ENCODE assay signal across 8 mouse cellular contexts in genomic region chrX:103696081-103696519, GRCm38 (mm10).
DNase-seq lines count a peak whose midpoint lies in the region; ATAC-seq and TF ChIP-seq lines count a peak whose summit lies in the region.

No protein-coding gene starts in this region.

- peak overlapping the region; percentile 73 for H3K4me2 ChIP-seq in liver, embryonic 11.5 days
- H3K4me2 ChIP-seq in forebrain, embryonic 11.5 days (ENCODE audit: low read depth, low read length, severe bottlenecking): peak overlapping the region; percentile 67; the same call in 1 of the 2 replicates
- peak overlapping the region; percentile 82 for H3K4me2 ChIP-seq in intestine, embryonic 15.5 days (replicated peaks)
- peak overlapping the region; percentile 34 for H3K4me2 ChIP-seq in liver, embryonic 14.5 days (ENCODE audit: low read depth)

- no peak overlapping the region for H3K4me3 ChIP-seq in liver, embryonic 11.5 days (ENCODE audit: low read depth, low read length)
- H3K4me3 ChIP-seq in forebrain, embryonic 11.5 days (ENCODE audit: low read depth, low read length): peak overlapping the region; percentile 34
- H3K4me3 ChIP-seq in intestine, embryonic 15.5 days (replicated peaks): no peak overlapping the region
- no peak overlapping the region for H3K4me3 ChIP-seq in liver, embryonic 14.5 days (ENCODE audit: insufficient read depth in 1 of 2, low read depth in 2 of 2, low read length in 2 of 2)
- no peak overlapping the region for H3K4me3 ChIP-seq in lung, adult 2 months (replicated peaks; ENCODE audit: extremely low read depth, low read depth, low read length)

- H3K36me3 ChIP-seq in liver, embryonic 11.5 days (ENCODE audit: control insufficient read depth, insufficient read depth, low read length): no peaks in the 10 kb centered on the region
- H3K36me3 ChIP-seq in forebrain, embryonic 11.5 days (ENCODE audit: control insufficient read depth, insufficient read depth, low read length): no peaks in the 10 kb centered on the region
- no peaks in the 10 kb centered on the region for H3K36me3 ChIP-seq in intestine, embryonic 15.5 days
- H3K36me3 ChIP-seq in liver, embryonic 14.5 days (replicated peaks; ENCODE audit: control insufficient read depth, insufficient read depth, low read depth): no peaks in the 10 kb centered on the region

- no peaks in the 10 kb centered on the region for H3K4me1 ChIP-seq in liver, embryonic 11.5 days (replicated peaks; ENCODE audit: control insufficient read depth, insufficient read depth, low read length)
- no peaks in the 10 kb centered on the region; the same call in 1 of the 2 replicates for H3K4me1 ChIP-seq in forebrain, embryonic 11.5 days (replicated peaks; ENCODE audit: control insufficient read depth, insufficient read depth, low read length)
- H3K4me1 ChIP-seq in intestine, embryonic 15.5 days (replicated peaks): no peaks in the 10 kb centered on the region
- no peaks in the 10 kb centered on the region for H3K4me1 ChIP-seq in liver, embryonic 14.5 days (replicated peaks; ENCODE audit: control insufficient read depth in 2 of 2, insufficient read depth in 2 of 2, low read length in 1 of 2)
- no peaks in the 10 kb centered on the region for H3K4me1 ChIP-seq in lung, adult 2 months (ENCODE audit: control insufficient read depth, insufficient read depth, low read length)

- no peak for ATAC-seq in liver, embryonic 11.5 days (replicated peaks; ENCODE audit: low FRiP score)
- peak; percentile 71 for ATAC-seq in forebrain, embryonic 11.5 days (replicated peaks; ENCODE audit: low FRiP score)
- ATAC-seq in intestine, embryonic 15.5 days: 0 out of 2 replicates have a peak, but pooled peaks have one; percentile 15
- no peak for ATAC-seq in liver, embryonic 14.5 days (ENCODE audit: insufficient read depth)
- ATAC-seq in megakaryocyte-erythroid progenitor cell, adult 5-6 weeks (replicated peaks; ENCODE audit: low FRiP score, low TSS enrichment, poor library complexity, severe bottlenecking): no peak

- H3K27ac ChIP-seq in liver, embryonic 11.5 days (ENCODE audit: low read depth, low read length): peak overlapping the region; percentile 41; the same call in 1 of the 2 replicates
- H3K27ac ChIP-seq in forebrain, embryonic 11.5 days (ENCODE audit: low read depth, low read length): peak overlapping the region; percentile 66
- H3K27ac ChIP-seq in intestine, embryonic 15.5 days: peak overlapping the region; percentile 51; the same call in 1 of the 2 replicates
- H3K27ac ChIP-seq in liver, embryonic 14.5 days: no peak overlapping the region

- TF ChIP-seq POLR2A in lung, adult 2 months (IDR thresholded peaks at IDR 0.05; ENCODE audit: borderline replicate concordance, extremely low read depth, low read depth, low read length): no peak

- no peak for TF ChIP-seq EP300 in liver, embryonic 14.5 days (IDR thresholded peaks at IDR 0.05; ENCODE audit: low read depth)

- TF ChIP-seq CTCF in liver, embryonic 14.5 days (IDR thresholded peaks at IDR 0.05; ENCODE audit: low read depth): no peak
- no peak for TF ChIP-seq CTCF in lung, adult 2 months (IDR thresholded peaks at IDR 0.05; ENCODE audit: insufficient read depth, low read length)

- no peak for DNase-seq in liver, embryonic 11.5 days (ENCODE audit: low spot score)
- no peak for DNase-seq in liver
- DNase-seq in forebrain, embryonic 11.5 days (ENCODE audit: low spot score): peak; percentile 59
- DNase-seq in liver, embryonic 14.5 days (ENCODE audit: low read depth in 3 of 3, low spot score in 3 of 3): no peak
- DNase-seq in right cerebral cortex, postnatal 4 days: peak; percentile 16
- DNase-seq in lung, adult 2 months: no peak

- no peak overlapping the region; the same call in 1 of the 2 replicates for H3K9ac ChIP-seq in liver, embryonic 11.5 days (ENCODE audit: low read depth, low read length)
- H3K9ac ChIP-seq in forebrain, embryonic 11.5 days (ENCODE audit: low read length): peak overlapping the region; percentile 23; the same call in 1 of the 2 replicates
- no peak overlapping the region for H3K9ac ChIP-seq in intestine, embryonic 15.5 days
- H3K9ac ChIP-seq in liver, embryonic 14.5 days (replicated peaks): no peak overlapping the region

- H3K9me3 ChIP-seq in liver, embryonic 11.5 days (ENCODE audit: control insufficient read depth, low read length): no peaks in the 10 kb centered on the region
- no peaks in the 10 kb centered on the region for H3K9me3 ChIP-seq in forebrain, embryonic 11.5 days (ENCODE audit: control insufficient read depth, low read length)
- H3K9me3 ChIP-seq in intestine, embryonic 15.5 days: no peaks in the 10 kb centered on the region
- no peaks in the 10 kb centered on the region for H3K9me3 ChIP-seq in liver, embryonic 14.5 days (ENCODE audit: control insufficient read depth, low read length)

- peaks cover 85% of the 10 kb centered on the region for H3K27me3 ChIP-seq in liver, embryonic 11.5 days (replicated peaks; ENCODE audit: control insufficient read depth, insufficient read depth, low read length)
- peaks cover 68% of the 10 kb centered on the region for H3K27me3 ChIP-seq in forebrain, embryonic 11.5 days (ENCODE audit: control insufficient read depth, insufficient read depth, low read length)
- peaks cover 32% of the 10 kb centered on the region for H3K27me3 ChIP-seq in intestine, embryonic 15.5 days (replicated peaks)
- H3K27me3 ChIP-seq in liver, embryonic 14.5 days (ENCODE audit: control insufficient read depth, insufficient read depth, low read length): peaks cover 9% of the 10 kb centered on the region

- 13% methylated on average over 9 of the region's 9 CpGs for WGBS in liver, embryonic 11.5 days
- 12% methylated on average over 9 of the region's 9 CpGs for WGBS in forebrain, embryonic 11.5 days
- WGBS in intestine, embryonic 15.5 days: 14% methylated on average over 9 of the region's 9 CpGs
- 6% methylated on average over 9 of the region's 9 CpGs for WGBS in liver, embryonic 14.5 days (ENCODE audit: insufficient replicate concordance)
- WGBS in lung, adult 2 months: 18% methylated on average over 9 of the region's 9 CpGs

Comparison
In these comparisons a context has a peak if more than half of its experiments do, and no peak if none do; other contexts are left out.
1. ATAC-seq: peak in forebrain, embryonic 11.5 days (single experiment) and intestine, embryonic 15.5 days (single experiment); none in liver, embryonic 11.5 days (single experiment), liver, embryonic 14.5 days (single experiment) and megakaryocyte-erythroid progenitor cell, adult 5-6 weeks (single experiment).
2. DNase-seq: peak in forebrain, embryonic 11.5 days (single experiment) and right cerebral cortex, postnatal 4 days (single experiment); none in liver, embryonic 11.5 days (single experiment), liver (single experiment), liver, embryonic 14.5 days (0 of 3) and lung, adult 2 months (single experiment).
3. Peak in every context shown above with its lines, with median percentiles within 50 percentile points of each other: H3K4me2 ChIP-seq.